Mouse (Mus musculus): ENCODE measurements at regions not wholly inside any gene's neighbourhood (a gene's known extent, or its start where the extent isn't known, plus 50 kb on each side); places are given as distances from the start of the nearest gene placed in this dataset.
"Not testable (repeated sequence)": the region's sequence is repeated elsewhere in the genome, so short reads cannot be mapped to it uniquely, and the experiment has no call there.

DNA sequence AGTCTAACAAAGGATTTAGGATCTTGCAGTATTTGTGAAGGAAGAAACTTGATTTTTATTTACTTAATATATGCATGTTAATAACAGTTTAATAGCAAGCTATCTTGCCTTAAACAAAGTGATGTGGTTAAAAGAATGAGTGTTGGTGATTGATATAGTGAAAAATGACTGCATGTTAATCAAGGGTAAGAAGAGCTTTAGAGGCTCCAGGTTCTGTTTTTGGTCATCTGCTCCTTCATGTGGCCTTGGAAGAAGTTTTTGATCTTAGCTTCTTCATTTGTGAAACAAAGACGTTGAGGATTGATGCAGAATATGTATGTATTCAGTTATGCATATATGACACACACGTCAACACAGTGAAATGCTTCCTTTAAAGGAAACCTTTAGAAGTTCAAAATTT lies 97.1 kb upstream of the Palmd start:
- Histone ChIP-seq H3K9ac (ENCODE audit: low read depth, low read length) (no peak overlapping the region), H3K9me3 (ENCODE audit: control insufficient read depth, low read length) (no peaks in the 10 kb centered on the region), H3K4me2 (ENCODE audit: low read depth, low read length) (no peak overlapping the region), H3K27ac (replicated peaks; ENCODE audit: low read depth, low read length) (no peak overlapping the region), H3K36me3 (ENCODE audit: control insufficient read depth, insufficient read depth, low read length) (no peaks in the 10 kb centered on the region), H3K4me1 (ENCODE audit: control insufficient read depth, insufficient read depth, low read length) (no peaks in the 10 kb centered on the region), H3K4me3 (ENCODE audit: low read depth, low read length) (no peak overlapping the region), H3K27me3 (replicated peaks; ENCODE audit: control insufficient read depth, insufficient read depth, low read length) (no peaks in the 10 kb centered on the region)
- DNase-seq (ENCODE audit: low spot score) (no peak), ATAC-seq (ENCODE audit: low read depth) (no peak)
- WGBS: 78% methylated on average over 2 of the region's 2 CpGs

- DNase-seq (ENCODE audit: low spot score) (no peak), ATAC-seq (ENCODE audit: low read depth) (no peak)
- Histone ChIP-seq H3K4me2 (ENCODE audit: low read depth, low read length) (no peak overlapping the region), H3K36me3 (ENCODE audit: control insufficient read depth, insufficient read depth, low read length) (no peaks in the 10 kb centered on the region), H3K27ac (replicated peaks; ENCODE audit: low read depth, low read length) (no peak overlapping the region), H3K27me3 (replicated peaks; ENCODE audit: control insufficient read depth, insufficient read depth, low read length) (no peaks in the 10 kb centered on the region), H3K4me3 (ENCODE audit: low read depth, low read length) (no peak overlapping the region), H3K9me3 (ENCODE audit: control insufficient read depth, low read length) (no peaks in the 10 kb centered on the region), H3K9ac (ENCODE audit: low read depth, low read length) (no peak overlapping the region), H3K4me1 (ENCODE audit: control insufficient read depth, insufficient read depth, low read length) (no peaks in the 10 kb centered on the region)
- WGBS: 68% methylated on average over 1 of the region's 1 CpGs
These were observed 93.0 kb upstream of the Palmd start for GRCm38 (mm10) chr3:117061831-117062230.

DNA sequence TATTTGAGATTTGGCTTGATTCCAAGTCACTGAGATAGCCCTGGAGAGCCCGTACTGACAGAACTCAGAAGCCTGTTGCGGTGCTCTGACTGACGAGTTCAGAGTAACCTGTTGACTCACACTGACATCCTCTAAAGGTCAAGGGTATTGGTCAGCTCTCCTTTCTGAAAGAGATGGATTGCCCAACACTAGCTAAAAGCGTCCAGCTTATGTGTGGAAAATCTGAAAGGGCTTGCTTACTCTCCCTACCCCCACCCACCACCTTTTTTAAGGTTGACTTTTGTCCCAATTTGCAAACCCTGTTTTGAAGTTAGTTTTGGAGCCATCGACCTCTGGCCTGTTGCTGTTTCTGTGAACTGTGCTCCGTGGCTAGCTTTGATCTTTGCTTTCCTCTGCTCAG lies 92.4 kb upstream of the Palmd start:
- ATAC-seq (ENCODE audit: low read depth) (no peak), DNase-seq (ENCODE audit: low spot score) (no peak)
- Histone ChIP-seq H3K9me3 (ENCODE audit: control insufficient read depth, low read length) (no peaks in the 10 kb centered on the region), H3K27ac (replicated peaks; ENCODE audit: low read depth, low read length) (no peak overlapping the region), H3K4me3 (ENCODE audit: low read depth, low read length) (no peak overlapping the region), H3K9ac (ENCODE audit: low read depth, low read length) (no peak overlapping the region), H3K27me3 (replicated peaks; ENCODE audit: control insufficient read depth, insufficient read depth, low read length) (no peaks in the 10 kb centered on the region), H3K4me1 (ENCODE audit: control insufficient read depth, insufficient read depth, low read length) (no peaks in the 10 kb centered on the region), H3K4me2 (ENCODE audit: low read depth, low read length) (no peak overlapping the region), H3K36me3 (ENCODE audit: control insufficient read depth, insufficient read depth, low read length) (no peaks in the 10 kb centered on the region)
- 60% methylated on average over 6 of the region's 6 CpGs for WGBS

DNA sequence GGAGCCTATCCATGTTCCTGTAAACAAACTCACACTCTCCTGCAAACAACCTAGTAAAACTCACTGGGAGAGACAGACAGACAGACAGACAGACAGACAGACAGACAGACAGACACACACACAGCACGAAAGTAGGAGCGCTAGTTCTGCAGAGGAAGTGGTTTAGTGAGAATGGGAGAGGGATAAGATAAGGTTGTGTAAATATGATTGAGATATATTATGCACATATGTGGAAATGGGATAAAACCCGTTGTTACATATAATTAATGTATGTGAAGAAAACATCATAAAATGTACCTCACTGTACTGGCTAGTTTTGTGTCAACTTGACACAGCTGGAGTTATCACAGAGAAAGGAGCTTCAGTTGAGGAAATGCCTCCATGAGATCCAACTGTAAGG lies 85.9 kb upstream of the Palmd start:
- H3K4me1 ChIP-seq (ENCODE audit: control insufficient read depth, insufficient read depth, low read length); H3K4me3 ChIP-seq (ENCODE audit: low read depth, low read length); ATAC-seq (ENCODE audit: low read depth); DNase-seq (ENCODE audit: low spot score); H3K27me3 ChIP-seq (replicated peaks; ENCODE audit: control insufficient read depth, insufficient read depth, low read length); H3K36me3 ChIP-seq (ENCODE audit: control insufficient read depth, insufficient read depth, low read length); H3K9me3 ChIP-seq (ENCODE audit: control insufficient read depth, low read length); H3K27ac ChIP-seq (replicated peaks; ENCODE audit: low read depth, low read length); H3K4me2 ChIP-seq (ENCODE audit: low read depth, low read length); H3K9ac ChIP-seq (ENCODE audit: low read depth, low read length): not testable (repeated sequence)
- 90% methylated on average over 3 of the region's 3 CpGs for WGBS

GRCm38 (mm10) chr3:117051431-117051830 lies 82.6 kb upstream of the Palmd start:
- no peak overlapping the region for H3K4me3 ChIP-seq (ENCODE audit: low read depth, low read length)
- no peak for DNase-seq (ENCODE audit: low spot score)
- no peak overlapping the region for H3K4me2 ChIP-seq (ENCODE audit: low read depth, low read length)
- no peaks in the 10 kb centered on the region for H3K36me3 ChIP-seq (ENCODE audit: control insufficient read depth, insufficient read depth, low read length)
- H3K4me1 ChIP-seq (ENCODE audit: control insufficient read depth, insufficient read depth, low read length): no peaks in the 10 kb centered on the region
- no peak overlapping the region for H3K9ac ChIP-seq (ENCODE audit: low read depth, low read length)
- ATAC-seq (ENCODE audit: low read depth): no peak
- 75% methylated on average over 3 of the region's 3 CpGs for WGBS
- H3K27ac ChIP-seq (replicated peaks; ENCODE audit: low read depth, low read length): no peak overlapping the region
- H3K27me3 ChIP-seq (replicated peaks; ENCODE audit: control insufficient read depth, insufficient read depth, low read length): no peaks in the 10 kb centered on the region
- no peaks in the 10 kb centered on the region for H3K9me3 ChIP-seq (ENCODE audit: control insufficient read depth, low read length)

DNA sequence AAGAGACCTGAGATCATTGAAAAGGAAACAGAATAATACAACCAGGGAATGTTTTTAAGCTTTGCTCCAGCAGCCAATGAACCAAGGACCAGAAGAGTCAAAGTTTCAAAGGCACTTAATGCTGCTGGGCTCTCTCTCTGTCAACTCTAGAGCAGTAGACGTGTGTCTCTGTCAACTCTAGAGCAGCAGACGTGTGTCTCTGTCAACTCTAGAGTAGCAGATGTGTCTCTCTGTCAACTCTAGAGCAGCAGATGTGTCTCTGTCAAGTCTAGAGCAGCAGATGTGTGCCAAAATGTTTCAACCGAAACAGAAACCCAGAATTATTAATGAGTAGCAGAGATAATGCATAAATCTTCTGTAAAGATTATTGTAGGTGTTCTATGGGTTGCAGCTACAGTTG lies 82.1 kb upstream of the Palmd start:
- no peaks in the 10 kb centered on the region for H3K36me3 ChIP-seq (ENCODE audit: control insufficient read depth, insufficient read depth, low read length)
- H3K4me1 ChIP-seq (ENCODE audit: control insufficient read depth, insufficient read depth, low read length): no peaks in the 10 kb centered on the region
- H3K9me3 ChIP-seq (ENCODE audit: control insufficient read depth, low read length): no peaks in the 10 kb centered on the region
- no peak overlapping the region for H3K27ac ChIP-seq (replicated peaks; ENCODE audit: low read depth, low read length)
- H3K9ac ChIP-seq (ENCODE audit: low read depth, low read length): no peak overlapping the region
- H3K4me2 ChIP-seq (ENCODE audit: low read depth, low read length): no peak overlapping the region
- no peaks in the 10 kb centered on the region for H3K27me3 ChIP-seq (replicated peaks; ENCODE audit: control insufficient read depth, insufficient read depth, low read length)
- 52% methylated on average over 3 of the region's 3 CpGs for WGBS
- no peak for DNase-seq (ENCODE audit: low spot score)
- no peak for ATAC-seq (ENCODE audit: low read depth)
- no peak overlapping the region for H3K4me3 ChIP-seq (ENCODE audit: low read depth, low read length)

DNA sequence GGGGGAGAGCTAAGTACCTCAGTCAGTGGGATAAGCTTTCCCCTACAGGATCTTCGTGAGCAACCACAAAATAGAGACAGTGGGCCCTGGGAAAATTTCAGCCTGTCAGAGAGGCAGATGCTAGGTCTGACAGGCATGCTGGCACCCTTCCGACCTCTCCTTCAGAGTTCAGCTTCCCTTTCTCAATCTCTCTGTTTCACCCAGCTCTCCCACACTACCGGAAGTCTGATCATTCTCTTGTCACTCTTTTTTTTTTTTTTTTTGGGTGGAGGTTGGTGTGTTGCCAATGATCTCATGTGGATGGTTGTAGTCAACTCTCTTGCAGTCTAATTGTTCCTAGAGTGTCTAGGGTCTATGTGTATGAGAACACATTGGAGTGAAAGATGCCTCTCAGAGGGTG lies 80.6 kb upstream of the Palmd start:
- no peak overlapping the region for H3K4me2 ChIP-seq (ENCODE audit: low read depth, low read length)
- H3K36me3 ChIP-seq (ENCODE audit: control insufficient read depth, insufficient read depth, low read length): no peaks in the 10 kb centered on the region
- no peak overlapping the region for H3K4me3 ChIP-seq (ENCODE audit: low read depth, low read length)
- ATAC-seq (ENCODE audit: low read depth) (no peak), DNase-seq (ENCODE audit: low spot score) (no peak)
- 71% methylated on average over 3 of the region's 3 CpGs for WGBS
- H3K9ac ChIP-seq (ENCODE audit: low read depth, low read length): no peak overlapping the region
- H3K4me1 ChIP-seq (ENCODE audit: control insufficient read depth, insufficient read depth, low read length): no peaks in the 10 kb centered on the region
- H3K27ac ChIP-seq (replicated peaks; ENCODE audit: low read depth, low read length): no peak overlapping the region
- H3K27me3 ChIP-seq (replicated peaks; ENCODE audit: control insufficient read depth, insufficient read depth, low read length): no peaks in the 10 kb centered on the region
- H3K9me3 ChIP-seq (ENCODE audit: control insufficient read depth, low read length): no peaks in the 10 kb centered on the region

DNA sequence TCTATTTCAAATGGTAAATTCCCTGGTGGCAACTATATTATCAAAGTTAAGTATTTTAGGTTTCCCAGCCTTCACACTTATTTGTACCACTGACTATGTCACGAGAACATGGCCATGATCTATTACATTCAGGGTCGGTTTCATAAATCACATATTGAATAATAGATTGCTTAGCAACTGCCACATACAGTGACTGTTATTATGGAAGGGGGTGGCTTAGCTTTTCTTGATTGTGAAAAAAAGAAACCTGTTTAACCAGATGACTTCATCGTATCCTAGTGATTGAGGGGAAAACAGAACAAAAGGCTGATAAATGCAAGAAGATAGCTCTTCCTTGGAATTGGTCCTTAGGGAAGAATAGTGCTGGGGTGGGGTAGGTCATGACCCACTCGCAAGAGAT lies 76.0 kb upstream of the Palmd start:
- Histone ChIP-seq H3K27me3 (replicated peaks; ENCODE audit: control insufficient read depth, insufficient read depth, low read length) (no peaks in the 10 kb centered on the region), H3K4me2 (ENCODE audit: low read depth, low read length) (no peak overlapping the region), H3K9me3 (ENCODE audit: control insufficient read depth, low read length) (no peaks in the 10 kb centered on the region), H3K4me3 (ENCODE audit: low read depth, low read length) (no peak overlapping the region), H3K4me1 (ENCODE audit: control insufficient read depth, insufficient read depth, low read length) (no peaks in the 10 kb centered on the region), H3K27ac (replicated peaks; ENCODE audit: low read depth, low read length) (0 out of 2 replicates have a peak overlapping the region, but pooled peaks have one; percentile 10), H3K36me3 (ENCODE audit: control insufficient read depth, insufficient read depth, low read length) (no peaks in the 10 kb centered on the region), H3K9ac (ENCODE audit: low read depth, low read length) (no peak overlapping the region)
- 72% methylated on average over 4 of the region's 4 CpGs for WGBS
- ATAC-seq (ENCODE audit: low read depth): 0 out of 2 replicates have a peak, but pooled peaks have one; percentile 53
- peak; percentile 23 for DNase-seq (ENCODE audit: low spot score)

- Histone ChIP-seq H3K36me3 (ENCODE audit: control insufficient read depth, insufficient read depth, low read length) (no peaks in the 10 kb centered on the region), H3K4me3 (ENCODE audit: low read depth, low read length) (no peak overlapping the region), H3K9ac (ENCODE audit: low read depth, low read length) (no peak overlapping the region), H3K27ac (replicated peaks; ENCODE audit: low read depth, low read length) (0 out of 2 replicates have a peak overlapping the region, but pooled peaks have one; percentile 28), H3K9me3 (ENCODE audit: control insufficient read depth, low read length) (no peaks in the 10 kb centered on the region), H3K4me2 (ENCODE audit: low read depth, low read length) (no peak overlapping the region), H3K27me3 (replicated peaks; ENCODE audit: control insufficient read depth, insufficient read depth, low read length) (no peaks in the 10 kb centered on the region), H3K4me1 (ENCODE audit: control insufficient read depth, insufficient read depth, low read length) (no peaks in the 10 kb centered on the region)
- DNase-seq (ENCODE audit: low spot score): peak; percentile 52
- ATAC-seq (ENCODE audit: low read depth): peak; percentile 87
- WGBS: 60% methylated on average over 2 of the region's 2 CpGs
These were observed 75.5 kb upstream of the Palmd start for GRCm38 (mm10) chr3:117044304-117044703.

Measured in embryonic facial prominence, embryonic 14.5 days (tissue).